Mouse (Mus musculus) layer of hippocampus, postnatal 25 days (tissue): ENCODE data around the gene Rbfox2. TPM values are rescaled to one million over a fixed set of nuclear protein-coding genes. Genes with fewer than 3 reads are reported as not detected.

Experiments
- DNase-seq, 2 experiments: peaks; one replicate each; pipeline ENCODE4 v3.0.0; 2022; ENCODE audit warnings: mixed read lengths in 2 of 2, low spot score in 1 of 2; ENCODE audit errors: extremely low spot score in 1 of 2
- total RNA-seq, 2 experiments: library from RNA; stranded (reverse); gene quantifications; 2 replicates each; pipeline ENCODE4 v1.2.3; 2021

Rbfox2 gene
- total RNA-seq, 2 experiments from 2014 or later: 220 to 233 TPM

- DNase-seq: no peak
Measured at GRCm38 (mm10) chr15:77045609-77046008, 261.2 kb downstream of the Rbfox2 start.

GRCm38 (mm10) chr15:77044597-77045320, 262.0 kb downstream of the Rbfox2 start, which contains the start of gene Apol6:
Gene Apol6, plus strand, starts transcription at chr15:77044729.
- DNase-seq: no peak

- DNase-seq: no peak
Measured at GRCm38 (mm10) chr15:77040784-77041183, 266.0 kb downstream of the Rbfox2 start.

- no peak for DNase-seq
Measured at GRCm38 (mm10) chr15:77039211-77039700, 267.5 kb downstream of the Rbfox2 start.

DNA sequence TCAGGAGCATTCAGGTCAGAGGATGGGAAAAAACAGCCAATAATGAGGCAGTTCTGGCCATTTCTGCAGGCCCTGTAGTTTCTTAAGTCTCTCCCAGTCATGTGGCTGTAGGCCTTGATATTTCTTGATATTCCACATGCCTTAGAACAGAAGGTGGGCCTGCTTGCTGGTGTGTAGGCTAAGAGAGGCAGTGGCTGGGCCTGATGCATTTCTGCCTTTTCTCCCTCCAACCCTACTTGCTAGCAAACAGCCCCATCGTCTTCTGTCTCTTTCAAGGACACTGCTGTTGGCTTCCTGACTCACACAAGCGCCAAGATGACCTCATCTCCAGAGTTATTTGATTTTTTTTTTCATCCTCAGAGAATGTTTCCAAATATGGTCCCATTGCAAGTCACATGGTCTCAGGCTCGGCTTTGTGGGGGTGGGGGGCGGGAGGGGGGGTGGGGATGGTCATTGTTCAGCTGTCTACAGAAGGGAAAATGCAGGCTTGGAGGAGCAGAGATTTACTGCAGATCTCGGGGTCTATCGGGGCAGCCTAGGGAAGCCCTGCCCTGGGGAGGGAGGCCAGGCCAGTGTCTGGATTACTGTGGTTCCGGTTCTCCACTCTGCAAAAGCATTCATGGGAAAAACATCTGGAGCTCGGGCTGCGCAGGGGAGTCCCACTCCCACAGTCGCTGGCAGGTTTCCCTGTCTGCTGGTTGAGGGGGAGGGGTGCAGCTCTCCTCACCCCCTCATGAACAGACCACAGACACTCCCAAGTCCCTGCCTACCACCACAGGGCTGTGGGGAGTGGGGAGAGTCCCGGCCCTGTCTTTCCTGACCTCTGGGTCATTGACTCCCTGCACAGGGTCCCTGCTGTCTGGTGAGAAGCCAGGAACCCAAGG, 269.3 kb downstream of the Rbfox2 start:
- DNase-seq: no peak

GRCm38 (mm10) chr15:77036989-77037277, 269.9 kb downstream of the Rbfox2 start:
- DNase-seq: no peak

- no peak for DNase-seq
Measured at GRCm38 (mm10) chr15:77036320-77036988, 270.4 kb downstream of the Rbfox2 start.

DNA sequence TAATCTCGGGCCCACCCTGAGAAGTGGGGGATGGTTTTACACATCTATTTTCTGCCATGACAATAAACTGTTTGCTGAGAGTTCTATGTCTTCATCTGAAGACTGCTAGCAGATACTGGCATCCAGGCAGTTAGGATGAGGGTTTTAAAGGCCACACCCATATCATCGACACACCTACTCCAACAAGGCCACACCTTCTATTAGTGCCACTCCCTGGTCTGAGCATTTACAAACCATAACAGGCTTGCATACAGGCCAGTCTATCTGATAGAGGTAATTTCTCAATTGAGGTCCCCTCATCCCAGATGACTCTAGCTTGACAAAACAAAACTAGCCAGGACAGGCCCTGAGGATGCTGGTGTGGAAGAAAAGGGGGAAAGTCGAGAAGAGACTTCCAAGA, 271.2 kb downstream of the Rbfox2 start:
- no peak for DNase-seq

DNA sequence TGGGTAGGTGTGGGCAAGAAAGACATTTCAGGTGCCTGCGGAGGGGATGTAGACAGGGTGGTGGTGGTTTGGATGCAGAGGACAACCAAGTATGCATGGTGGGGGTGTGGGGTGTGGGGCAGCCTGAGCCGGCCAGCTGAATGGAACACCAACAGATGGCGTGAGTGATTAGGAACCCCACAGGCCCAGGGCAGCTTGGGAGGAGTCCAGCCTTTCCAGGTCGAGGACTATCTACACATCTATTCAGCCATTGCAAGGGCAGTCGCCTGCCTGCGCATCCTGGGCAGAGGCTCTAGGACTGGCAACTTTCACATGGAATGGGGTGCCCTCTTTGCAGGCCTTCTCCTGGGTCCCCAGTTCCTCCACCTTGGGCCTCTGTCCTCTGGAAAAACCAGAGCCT, 272.3 kb downstream of the Rbfox2 start:
- no peak for DNase-seq

GRCm38 (mm10) chr15:77031271-77031670, 275.5 kb downstream of the Rbfox2 start:
- DNase-seq: no peak

DNA sequence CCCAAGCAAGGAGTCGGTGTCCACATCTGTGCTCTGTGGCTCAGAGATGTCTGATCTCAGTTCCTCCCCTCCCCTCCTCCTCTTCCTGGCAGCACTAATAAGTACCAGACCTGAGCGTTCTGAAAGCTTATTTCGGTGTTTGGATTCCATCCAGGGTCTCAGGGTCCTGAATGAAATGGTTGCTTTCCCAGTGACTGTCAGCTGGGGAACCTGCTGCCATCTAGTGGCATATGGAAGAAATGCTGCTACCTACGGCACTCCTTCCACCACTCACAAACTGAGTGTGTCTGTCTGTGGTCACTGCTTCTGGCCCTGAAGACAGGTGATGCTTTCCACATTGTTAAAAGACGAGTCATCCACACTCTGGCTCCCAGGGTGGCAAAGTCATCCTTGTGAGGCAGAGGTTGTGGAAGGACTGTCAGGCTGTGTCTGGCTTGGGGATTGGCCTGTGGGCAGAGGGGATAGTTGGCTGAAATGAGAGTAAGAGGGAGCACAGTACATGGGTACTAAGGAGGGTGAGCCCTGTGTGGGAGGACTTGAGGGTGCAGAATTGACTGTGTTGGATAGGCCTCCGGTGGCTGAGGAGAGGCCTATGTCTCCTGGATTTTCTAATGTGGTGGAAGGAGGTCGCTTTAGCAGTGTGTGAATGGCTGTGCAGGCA, 277.3 kb downstream of the Rbfox2 start:
- peak; percentile 33 to 56 for DNase-seq

Other genes with a start within 250 kb of the Rbfox2 start
- not detected for gene Apol7a, start 92.1 kb upstream of the Rbfox2 start, total RNA-seq
- gene Apol9a, start 104.1 kb upstream of the Rbfox2 start, total RNA-seq: not detected
- gene Apol7b, start 140.5 kb upstream of the Rbfox2 start, total RNA-seq: not detected
- gene Apol10a, start 170.0 kb upstream of the Rbfox2 start, total RNA-seq: not detected
- gene Apol11a, start 201.3 kb upstream of the Rbfox2 start, total RNA-seq: not detected
- gene Apol7c, start 226.3 kb upstream of the Rbfox2 start, total RNA-seq: not detected